Mouse (Mus musculus): ENCODE measurements around the gene Mlip.
"Not testable (repeated sequence)": the region's sequence is repeated elsewhere in the genome, so short reads cannot be mapped to it uniquely, and the experiment has no call there.

The Mlip gene

DNA sequence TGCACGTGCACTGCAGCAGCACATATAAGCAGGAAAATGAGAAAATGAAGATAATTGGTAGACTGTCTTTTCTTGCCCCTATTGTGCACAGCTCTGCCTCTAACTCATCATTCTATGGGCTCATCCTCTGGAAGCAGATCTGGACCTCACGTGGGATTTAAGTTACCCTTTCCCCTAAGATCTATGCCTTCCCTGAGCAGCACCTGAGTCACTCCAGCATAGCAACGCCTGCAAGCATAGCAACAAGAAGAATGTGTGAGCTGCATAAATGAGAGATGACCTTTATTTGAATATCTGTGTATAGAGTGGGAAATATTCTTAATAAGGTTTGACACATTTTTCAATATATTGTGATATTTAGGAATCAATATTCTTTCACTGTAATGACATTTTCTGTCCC lies 176.9 kb downstream of the Mlip start:
- DNase-seq = no peak

DNA sequence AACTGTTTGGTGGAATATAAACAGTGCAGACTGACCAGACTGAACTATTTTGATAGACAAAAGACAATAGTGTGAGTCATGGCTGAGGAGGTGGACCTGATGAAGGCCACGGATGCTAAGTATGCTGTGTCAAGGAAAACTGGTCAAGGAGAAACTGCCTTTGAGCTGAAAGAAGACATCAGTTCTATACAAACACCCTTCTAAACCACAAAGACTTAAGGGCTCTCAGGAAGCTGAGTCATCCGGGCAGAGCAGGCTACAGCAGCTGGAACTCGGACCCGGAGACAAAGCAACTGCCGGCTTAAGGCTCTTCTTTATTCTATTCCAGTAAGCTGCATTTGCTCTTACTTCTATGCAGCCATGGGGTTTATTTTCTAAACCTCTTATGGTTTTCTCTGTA lies 180.7 kb downstream of the Mlip start:
- DNase-seq = peak; percentile 7

DNA sequence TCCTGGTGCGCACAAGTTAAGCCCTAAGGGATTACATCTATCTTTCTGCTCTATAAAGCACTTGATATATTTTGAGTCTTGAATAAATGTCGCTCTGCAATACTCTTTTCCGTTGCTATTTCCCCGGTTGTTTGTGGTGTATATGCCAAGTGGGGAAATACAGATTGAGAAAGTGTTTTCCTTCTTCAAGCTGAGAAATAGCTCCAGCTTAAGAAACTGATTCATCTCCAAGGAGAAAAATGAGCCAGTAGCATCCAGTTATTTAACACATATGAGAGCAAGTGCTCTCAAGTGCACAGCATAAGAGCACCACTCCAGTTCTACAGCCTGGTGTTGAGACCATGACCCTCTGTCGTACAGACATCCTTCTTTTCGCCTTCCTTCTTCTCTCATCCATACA lies 186.9 kb downstream of the Mlip start:
- DNase-seq = no peak

DNA sequence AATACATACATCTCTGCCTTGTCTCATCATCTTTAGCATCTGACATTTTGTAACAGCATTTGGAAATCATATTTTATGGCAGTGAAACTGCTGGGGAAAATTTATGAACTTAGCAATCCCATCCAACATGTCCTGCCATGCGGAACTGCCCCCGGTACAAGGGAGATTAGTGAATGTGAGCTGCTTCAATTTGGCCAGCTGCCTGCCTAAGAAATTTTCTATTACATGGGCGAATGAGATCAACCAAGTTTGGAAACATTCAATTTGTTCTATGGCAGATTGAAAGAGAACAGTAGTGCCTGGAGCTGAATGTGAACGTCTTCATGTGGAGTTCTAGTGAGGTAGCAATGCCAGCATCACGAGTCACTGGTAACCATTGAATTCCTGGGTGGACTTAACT lies 191.0 kb downstream of the Mlip start:
- no peak for DNase-seq

DNA sequence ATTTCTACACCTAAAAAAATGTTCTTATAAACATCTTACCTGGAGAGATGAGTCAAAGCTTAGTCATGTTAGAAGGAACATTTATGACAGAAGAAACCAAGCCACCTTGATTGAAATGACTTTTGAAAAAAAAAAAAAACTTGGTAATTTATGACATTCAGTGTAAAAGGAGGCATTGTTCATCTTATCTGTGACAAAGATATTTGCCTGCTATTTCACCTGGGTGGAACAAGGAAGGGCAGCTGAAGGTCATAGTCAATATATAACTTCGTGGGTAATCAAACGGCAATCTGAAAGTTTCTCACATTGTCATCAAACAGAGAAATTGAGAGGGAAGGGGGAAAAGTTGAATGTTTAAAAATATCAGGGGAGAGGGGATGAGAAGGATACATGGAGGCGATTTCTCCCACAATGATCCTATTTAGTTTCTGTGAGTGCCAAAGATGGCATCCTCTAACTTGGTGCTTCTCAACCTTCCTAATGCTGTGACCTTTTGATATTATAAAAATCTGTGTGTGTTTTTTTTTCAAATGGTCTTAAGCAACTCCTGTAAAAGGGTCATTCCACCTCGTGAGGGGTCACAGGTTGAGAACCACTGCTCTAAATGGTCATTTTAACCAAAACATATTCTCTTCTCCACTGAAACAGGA lies 192.4 kb downstream of the Mlip start:
- DNase-seq = no peak

DNA sequence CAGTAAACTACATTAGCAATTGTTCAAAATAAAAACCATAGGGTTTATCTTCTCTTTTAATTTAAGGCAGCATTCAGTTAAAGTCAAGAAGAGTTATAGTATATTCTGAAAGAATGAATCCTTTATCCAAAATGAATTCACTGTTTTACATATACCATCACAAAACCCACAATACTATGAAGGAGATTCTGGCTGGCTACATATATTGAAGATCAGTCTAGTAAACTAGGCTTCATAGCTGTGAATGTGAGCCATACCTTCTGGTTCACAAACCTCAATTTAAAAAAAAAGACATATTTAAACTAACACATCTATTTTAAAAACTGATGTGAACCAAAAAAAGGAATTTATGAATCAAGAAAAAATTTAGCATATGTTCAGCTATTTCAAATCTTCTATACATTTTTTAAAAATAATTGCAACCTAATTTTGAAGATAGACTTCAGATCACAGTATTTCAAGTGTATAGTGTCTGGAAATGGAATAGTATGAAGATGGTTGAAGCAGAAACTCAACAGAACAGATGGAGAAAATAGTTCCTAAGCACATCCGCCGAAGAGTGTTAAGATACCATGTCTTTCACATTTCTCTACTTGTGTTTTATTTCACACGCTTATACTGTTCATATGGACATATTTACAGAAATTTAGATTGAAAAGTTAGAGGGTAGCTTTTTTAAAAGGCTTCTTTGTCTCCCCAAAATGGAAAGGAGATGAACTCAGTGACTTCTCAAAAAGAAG lies 204.1 kb downstream of the Mlip start:
- DNase-seq = no peak

DNA sequence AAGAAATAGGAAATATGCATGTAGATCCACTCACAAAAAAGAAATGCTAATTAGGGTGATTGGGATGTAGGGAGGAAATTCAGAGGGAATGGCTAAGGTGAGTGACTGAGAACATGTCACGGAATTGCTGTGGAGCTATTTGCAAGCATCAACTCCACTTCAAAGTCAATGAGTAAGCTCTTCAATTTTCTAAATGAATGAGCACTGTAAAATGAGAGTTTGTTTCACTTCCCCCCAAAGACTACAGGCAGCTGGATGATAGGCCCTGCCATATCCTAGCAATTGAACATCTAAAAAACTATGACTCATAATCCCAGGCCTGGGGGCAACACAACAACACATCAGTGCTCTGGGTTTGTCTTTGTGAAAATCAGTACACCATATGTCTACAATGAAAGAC lies 233.0 kb downstream of the Mlip start:
- DNase-seq = no peak

DNA sequence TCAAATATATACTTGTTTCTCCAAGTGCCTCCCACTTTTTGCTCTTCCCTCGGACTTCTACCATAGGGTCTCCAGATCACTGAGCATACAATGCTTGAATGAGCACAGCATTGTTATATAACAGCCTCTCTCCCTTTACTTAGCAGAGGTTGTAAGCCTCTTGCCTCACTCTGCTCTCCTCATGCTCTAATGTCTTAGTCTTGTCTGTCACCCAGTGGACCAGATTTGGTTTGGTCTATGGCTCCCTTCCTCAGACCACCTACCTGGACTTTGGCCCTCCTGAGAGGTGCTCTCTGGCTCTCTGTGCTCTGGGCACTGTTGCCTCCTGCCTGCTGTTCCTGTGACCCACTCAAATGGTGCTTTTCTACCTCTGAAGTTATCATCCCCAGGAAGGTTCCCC lies 255.9 kb downstream of the Mlip start:
- DNase-seq = no peak

DNA sequence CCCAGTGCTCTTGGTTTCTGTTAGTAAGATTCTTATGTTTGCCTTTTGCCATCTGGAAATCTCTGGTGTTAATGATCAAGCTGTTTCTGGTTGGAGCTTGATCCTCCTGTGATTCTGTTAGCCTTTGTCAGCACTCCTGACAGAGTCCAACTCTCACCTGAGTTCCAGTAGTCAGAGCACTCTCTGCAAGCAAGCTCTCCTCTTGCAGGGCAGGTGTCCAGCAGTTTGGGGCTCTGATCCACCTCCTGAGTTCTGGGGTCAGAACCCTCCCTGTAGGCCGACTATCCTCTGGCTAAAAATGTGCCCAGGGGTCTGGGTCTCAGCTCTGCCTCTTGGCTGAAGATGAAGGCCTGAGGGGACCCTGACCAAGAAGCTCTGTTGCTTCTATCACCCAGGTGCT lies 269.5 kb downstream of the Mlip start:
- not testable (repeated sequence) for DNase-seq

DNA sequence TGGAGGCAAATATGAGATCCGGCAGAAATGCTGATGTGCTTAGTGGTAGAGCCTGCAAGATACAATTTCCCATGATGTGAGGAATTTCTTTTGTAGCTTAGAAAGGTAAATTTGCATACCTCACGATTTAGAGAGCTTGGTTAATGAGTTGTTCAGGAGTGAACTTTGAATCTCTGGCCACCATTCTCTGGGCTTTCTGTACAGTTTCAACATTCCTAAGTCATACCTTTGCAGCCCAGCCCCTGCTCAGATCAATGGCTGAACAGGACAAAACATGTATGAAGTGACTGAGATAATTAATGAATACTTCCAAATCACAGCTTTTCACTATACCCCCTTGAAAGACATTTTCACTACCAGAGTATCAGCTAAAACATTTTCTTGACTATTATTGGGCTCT lies 281.1 kb downstream of the Mlip start:
- no peak for DNase-seq

DNA sequence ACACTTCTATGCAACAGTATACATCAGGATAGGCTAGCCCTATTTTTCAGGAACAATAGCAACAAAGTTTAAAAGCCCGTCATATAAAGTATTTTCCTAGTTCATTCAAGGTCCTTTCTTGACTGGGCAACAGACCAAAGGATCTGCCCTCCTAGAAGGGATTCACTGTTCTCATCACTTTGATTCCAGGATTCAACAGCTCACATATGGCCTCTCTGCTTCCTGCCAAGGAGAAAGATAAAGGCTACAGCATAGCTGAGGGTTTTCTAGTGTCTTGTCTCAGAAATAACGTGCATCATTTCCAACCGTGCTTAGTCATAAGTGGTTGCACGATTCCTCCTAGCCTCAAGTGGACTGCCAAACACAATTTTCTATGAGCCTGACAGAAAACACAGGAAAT lies 296.2 kb downstream of the Mlip start:
- no peak for DNase-seq

DNA sequence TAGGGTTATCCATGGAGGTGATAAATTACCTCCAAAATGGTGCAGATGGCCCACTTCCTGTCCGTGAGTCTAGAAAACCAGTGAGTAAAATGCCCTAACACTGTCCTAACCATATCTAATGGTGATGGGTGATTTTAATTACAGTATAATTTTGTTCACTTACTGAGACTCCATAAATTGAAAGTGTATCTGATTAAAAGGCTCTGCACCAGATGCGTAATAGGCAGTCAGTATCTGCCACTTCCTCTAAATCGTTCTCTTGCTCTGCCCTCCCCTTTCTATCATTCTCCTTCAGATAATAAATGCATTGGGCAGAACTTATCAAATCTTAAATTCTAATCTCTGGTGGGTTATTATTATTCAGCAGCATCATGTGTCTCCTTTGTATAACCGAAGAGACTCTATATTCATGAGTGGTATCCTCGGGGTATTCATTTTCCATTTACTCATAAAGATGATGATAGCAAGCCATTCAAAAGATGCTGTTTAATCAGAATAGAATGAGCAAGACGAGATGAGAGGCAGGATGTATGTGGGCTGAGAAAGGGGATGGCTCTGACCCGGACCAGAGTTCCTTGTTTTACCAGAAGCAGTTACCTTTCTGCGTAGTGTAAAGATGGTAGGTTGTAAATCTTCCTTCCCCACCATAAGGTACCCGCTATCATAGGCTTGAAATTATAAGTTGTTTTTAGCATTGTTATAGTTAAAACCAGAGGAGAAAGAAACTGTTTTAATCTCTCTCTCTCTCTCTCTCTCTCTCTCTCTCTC lies 298.2 kb downstream of the Mlip start:
- no peak for DNase-seq
